Mouse (Mus musculus) stomach, postnatal 0 days (tissue): ENCODE measurements around the gene Naa80.

ENCODE experiments used
- CTCF ChIP-seq: IDR thresholded peaks from 2 replicates; pipeline ENCODE4 v1.5.1; 2016; ENCODE audit warnings: antibody characterized with exemption, low read depth, mild to moderate bottlenecking, moderate library complexity
- EP300 ChIP-seq: optimal IDR thresholded peaks from 2 replicates; pipeline ENCODE3; 2016; ENCODE audit warnings: antibody characterized with exemption

DNA sequence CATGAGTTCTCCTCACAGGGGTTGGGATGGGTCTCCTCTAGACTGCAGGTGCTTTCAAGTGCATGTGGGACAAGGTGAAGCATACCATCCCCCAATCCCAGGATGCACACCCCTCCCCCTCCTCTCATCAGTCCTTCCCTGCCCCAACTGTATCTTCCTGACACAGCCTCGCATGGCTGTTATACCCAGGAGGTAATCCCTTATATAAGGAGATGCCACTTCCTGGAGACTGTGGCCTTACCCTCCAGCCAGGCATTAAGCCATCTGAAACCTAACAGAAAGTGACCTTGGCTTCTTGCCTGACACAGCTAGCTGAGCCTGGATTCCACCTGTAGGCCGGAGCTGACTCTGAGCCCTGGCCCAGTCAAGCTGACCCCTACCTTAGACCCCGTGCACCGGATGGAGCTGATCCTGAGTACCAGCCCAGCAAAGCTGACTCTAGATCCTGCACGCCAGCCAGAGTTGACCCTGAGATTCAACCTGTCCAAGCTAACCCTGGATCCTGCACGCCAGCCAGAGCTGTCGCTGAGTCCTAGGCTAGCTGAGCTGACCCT, 3.9 kb downstream of the Naa80 start:
- no peak for TF ChIP-seq CTCF
- no peak for TF ChIP-seq EP300
